Mouse (Mus musculus) spleen, adult 2 months (tissue): ENCODE data around the gene Adra1d.

ENCODE experiments used
- CTCF ChIP-seq: fragments of 200-500 bp; IDR thresholded peaks from 2 replicates; pipeline ENCODE4 v1.5.1; 2011; ENCODE audit warnings: mild to moderate bottlenecking, inconsistent platforms; ENCODE audit not compliant: insufficient read depth, insufficient read length, insufficient replicate concordance; ENCODE audit errors: extremely low read depth
- POLR2A ChIP-seq: fragments of 200-500 bp; IDR thresholded peaks from 2 replicates; pipeline ENCODE4 v1.6.1; 2011; ENCODE audit warnings: low read depth, low read length, inconsistent platforms

DNA sequence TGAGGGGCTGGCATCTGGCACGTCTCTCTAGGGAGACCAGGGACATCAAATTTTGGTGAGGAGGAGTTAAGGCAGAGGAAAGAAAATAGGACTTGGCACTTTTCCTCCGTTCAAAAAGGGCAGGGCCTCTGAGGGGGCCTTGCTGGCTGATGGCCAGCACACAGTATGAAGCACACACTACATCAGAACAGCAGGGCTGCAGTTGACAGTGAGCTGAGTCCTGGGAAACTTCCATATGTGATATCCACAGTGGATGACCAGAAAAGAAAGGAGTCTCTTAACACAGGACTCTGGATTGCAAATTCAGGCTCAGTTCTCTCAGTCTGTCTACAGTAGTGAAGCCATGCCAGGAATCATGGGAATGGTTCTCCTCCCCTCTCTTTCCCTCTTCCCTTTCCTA is 39.8 kb upstream of the Adra1d start:
- TF ChIP-seq CTCF (no peak), POLR2A (no peak)
